Mouse (Mus musculus) left cerebral cortex, postnatal 36 days (tissue): ENCODE data around the gene Negr1. TPM values are rescaled to one million over a fixed set of nuclear protein-coding genes. Genes with fewer than 3 reads are reported as not detected.

Source experiments
- DNase-seq, 2 experiments: peaks; one replicate each; pipeline ENCODE4 v3.0.0; 2021 to 2022; ENCODE audit warnings: low spot score in 2 of 2, mixed read lengths in 1 of 2
- intact Hi-C: fragments of 180-260 bp; cut with DNase I; formaldehyde crosslinking; loops from one replicate; pipeline ENCODE4 v1.15.1; 2025
- total RNA-seq, 2 experiments: library from RNA; stranded (reverse); gene quantifications; 2 replicates each; pipeline ENCODE4 v1.2.3; 2021

Gene Negr1
- total RNA-seq, result 100 to 1,000 TPM; 187 to 266 TPM

- intact Hi-C loops, result loop anchor here (5.0 to 10.0 kb wide), 10 partner anchors 81 to 1964 kb away; partner anchors contain the start of genes Cryz and Tyw3
- peak; percentile 84 to 91 for DNase-seq
These were observed at the start of gene Negr1 for GRCm38 (mm10) chr3:156561524-156562423. TSS of gene Negr1 (plus strand) at chr3:156561794.

- DNase-seq, result no peak
- intact Hi-C loops, result no loop called here
These were observed 35.1 kb upstream of the Negr1 start for GRCm38 (mm10) chr3:156526461-156526933.

DNA sequence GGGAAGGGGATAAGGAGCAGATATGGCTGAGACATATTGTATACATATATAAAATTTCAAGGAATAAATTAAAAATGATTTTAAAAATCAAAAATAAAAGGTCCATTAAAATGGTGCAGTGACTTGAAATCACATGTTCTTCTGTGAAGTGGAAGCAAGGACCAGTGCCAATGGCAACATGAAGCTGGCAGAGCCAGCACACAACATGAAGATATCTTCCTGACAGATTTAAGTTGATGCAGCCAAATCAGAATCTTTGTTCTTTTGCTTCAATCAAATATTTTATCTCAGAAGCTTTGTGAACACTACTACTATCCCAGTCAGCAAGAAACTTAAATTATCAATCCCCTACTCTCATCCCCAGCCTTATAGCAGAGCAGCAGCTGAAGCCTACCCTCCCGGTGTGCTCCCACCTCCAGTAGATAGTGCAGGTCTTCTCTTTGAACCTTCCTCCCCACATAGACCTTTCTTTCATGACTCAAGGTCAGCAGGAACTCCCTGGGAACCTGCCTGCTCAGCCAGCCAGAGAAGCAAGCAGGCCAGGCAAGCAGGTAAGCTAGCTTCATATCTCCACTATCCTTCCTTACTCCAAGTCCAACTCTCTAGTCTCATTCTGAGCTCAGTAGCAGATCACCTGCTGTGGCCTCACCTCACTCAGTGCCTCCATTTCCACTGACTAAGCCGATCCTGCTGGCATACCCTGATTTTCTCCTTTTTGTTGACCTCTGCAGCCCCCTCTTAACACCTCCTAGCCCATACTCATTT lies 34.2 kb upstream of the Negr1 start:
- intact Hi-C loops, result no loop called here
- DNase-seq, result no peak

- intact Hi-C loops, result no loop called here
- peak in 1 of 2 experiments; percentile 37 for DNase-seq
These were observed 2.2 kb upstream of the Negr1 start for GRCm38 (mm10) chr3:156559441-156559825.

DNA sequence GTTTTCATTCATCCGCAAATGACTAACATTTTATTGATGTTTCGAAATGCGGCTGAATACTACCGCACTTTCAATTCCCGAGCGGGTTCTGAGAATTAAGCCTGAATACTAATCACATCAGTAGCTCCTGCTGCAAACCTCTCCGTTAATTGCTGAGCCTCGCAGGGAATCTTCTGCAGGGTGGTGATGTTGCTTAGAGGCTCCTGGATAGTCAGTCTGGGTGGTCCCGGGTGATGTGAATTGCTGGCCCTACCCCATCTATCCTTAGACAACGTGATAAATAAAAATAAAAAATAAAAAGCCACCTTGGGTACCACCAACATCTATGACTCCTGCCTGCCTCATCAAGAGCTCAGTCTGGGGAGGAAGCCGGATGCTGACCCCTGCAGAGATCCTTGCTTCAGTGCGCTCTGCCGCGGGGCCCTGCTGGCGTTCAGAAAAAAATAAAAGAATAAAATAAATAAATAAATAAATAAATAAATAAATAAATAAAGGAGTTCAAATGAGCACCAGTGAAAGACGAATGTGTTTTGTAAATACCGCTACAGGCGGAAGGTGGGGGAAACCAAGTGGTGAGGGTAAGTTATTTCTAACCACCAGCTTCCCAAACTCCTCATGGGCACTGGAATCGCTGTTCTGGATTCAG lies 1.6 kb upstream of the Negr1 start:
- intact Hi-C loops, result loop anchor here (5.0 to 10.0 kb wide), 10 partner anchors 82 to 1963 kb away; partner anchors contain the start of genes Cryz and Tyw3
- DNase-seq, result peak; percentile 38 to 53

DNA sequence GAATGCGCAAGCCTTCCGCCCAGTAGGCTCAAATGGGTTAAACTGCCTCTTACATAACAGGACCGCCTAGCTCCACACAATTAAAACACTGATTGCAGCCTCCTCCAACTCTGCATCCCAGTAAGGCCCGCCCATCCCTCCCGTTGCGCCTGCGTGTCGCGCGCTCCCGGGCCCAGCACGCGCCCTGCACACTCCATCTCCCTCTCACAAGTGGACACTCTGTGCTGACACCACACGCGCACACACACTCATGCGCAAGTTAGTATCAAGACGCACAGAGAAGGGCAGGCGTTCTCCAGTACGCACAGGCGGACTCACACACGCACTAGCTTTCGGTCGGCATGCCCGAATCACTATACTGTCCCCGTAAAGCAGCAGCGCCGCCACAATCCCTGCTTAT lies 828 bp upstream of the Negr1 start:
- intact Hi-C loops, result loop anchor here (5.0 to 10.0 kb wide), 10 partner anchors 82 to 1963 kb away; partner anchors contain the start of genes Cryz and Tyw3

GRCm38 (mm10) chr3:156562424-156562785 lies 811 bp downstream of the Negr1 start:
- DNase-seq, result peak; percentile 30 to 41
- intact Hi-C loops, result loop anchor here (5.0 to 10.0 kb wide), 10 partner anchors 80 to 1965 kb away; partner anchors contain the start of genes Cryz and Tyw3

More for the DNA sequence above, 828 bp upstream of the Negr1 start:
- DNase-seq, result peak; percentile 90 to 93

GRCm38 (mm10) chr3:156562796-156563195 lies 1.2 kb downstream of the Negr1 start:
- DNase-seq, result peak in 1 of 2 experiments; percentile 23
- intact Hi-C loops, result loop anchor here (5.0 to 10.0 kb wide), 10 partner anchors 80 to 1965 kb away; partner anchors contain the start of genes Cryz and Tyw3

GRCm38 (mm10) chr3:156563353-156563752 lies 1.8 kb downstream of the Negr1 start:
- DNase-seq, result no peak
- intact Hi-C loops, result loop anchor here (5.0 to 10.0 kb wide), 10 partner anchors 79 to 1966 kb away; partner anchors contain the start of genes Cryz and Tyw3

DNA sequence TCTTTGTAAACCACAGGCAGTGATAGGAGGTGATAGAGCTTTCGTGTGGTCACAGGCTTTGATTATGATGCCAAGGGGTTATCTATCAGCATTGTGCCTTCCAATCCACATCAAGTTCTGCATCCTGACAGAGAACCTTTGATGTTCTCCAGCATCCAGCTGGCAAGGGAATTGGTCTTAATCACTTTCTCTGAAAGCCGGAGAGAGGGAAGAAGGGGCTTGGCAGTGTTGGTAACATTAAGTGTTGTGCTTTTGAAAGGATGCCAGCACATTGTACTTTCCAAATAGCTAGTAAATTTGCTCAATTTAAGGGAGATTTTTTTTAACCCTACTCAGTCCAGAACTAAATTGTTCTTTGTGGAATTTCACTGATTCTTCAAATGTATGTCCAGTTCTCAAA lies 11.9 kb downstream of the Negr1 start:
- intact Hi-C loops, result no loop called here

GRCm38 (mm10) chr3:156576292-156576691 lies 14.7 kb downstream of the Negr1 start:
- intact Hi-C loops, result no loop called here
- DNase-seq, result no peak

More for the DNA sequence above, 11.9 kb downstream of the Negr1 start:
- DNase-seq, result no peak

DNA sequence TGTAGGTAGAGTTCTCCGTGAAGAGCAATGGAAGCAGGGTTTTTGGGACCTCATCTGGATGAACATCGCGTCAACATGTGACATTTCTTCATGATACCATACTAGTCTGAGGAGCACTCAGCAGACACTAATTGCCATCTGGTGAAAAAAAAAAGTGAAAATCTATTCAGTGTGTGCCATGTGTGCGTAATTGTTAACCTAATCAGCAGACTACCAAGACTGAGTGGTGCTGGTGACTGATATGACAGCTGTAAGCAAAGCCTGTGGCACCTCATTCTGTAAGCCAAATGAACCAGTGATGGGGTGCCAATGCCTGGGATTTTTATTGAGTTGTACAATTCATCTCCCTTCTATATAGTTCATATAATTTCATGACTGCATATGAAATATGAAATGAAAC lies 29.0 kb downstream of the Negr1 start:
- DNase-seq, result no peak
- intact Hi-C loops, result no loop called here

GRCm38 (mm10) chr3:156591125-156591524 lies 29.5 kb downstream of the Negr1 start:
- DNase-seq, result no peak
- intact Hi-C loops, result no loop called here

GRCm38 (mm10) chr3:156606846-156607245 lies 45.3 kb downstream of the Negr1 start:
- no peak for DNase-seq
- intact Hi-C loops, result no loop called here

GRCm38 (mm10) chr3:156619921-156620320 lies 58.3 kb downstream of the Negr1 start:
- no peak for DNase-seq
- intact Hi-C loops, result no loop called here

DNA sequence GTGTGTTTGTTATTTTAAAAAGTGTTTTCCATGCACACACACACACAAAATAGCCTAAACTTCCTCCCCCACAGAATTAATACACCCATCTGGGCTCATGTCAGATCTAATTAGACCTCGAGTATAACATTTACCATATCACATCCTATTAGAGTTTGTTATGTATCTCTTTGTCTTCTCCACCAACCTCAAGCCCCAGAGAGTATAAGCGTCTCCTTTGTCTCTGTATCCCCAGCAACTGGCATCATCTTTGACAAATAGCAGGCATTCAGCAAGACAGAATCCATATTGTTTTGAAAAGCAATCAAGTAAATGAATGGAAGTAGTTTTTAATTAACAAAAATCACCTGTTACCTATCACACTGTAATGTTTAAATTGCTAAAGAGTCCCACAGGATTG lies 67.0 kb downstream of the Negr1 start:
- intact Hi-C loops, result no loop called here
- DNase-seq, result no peak

DNA sequence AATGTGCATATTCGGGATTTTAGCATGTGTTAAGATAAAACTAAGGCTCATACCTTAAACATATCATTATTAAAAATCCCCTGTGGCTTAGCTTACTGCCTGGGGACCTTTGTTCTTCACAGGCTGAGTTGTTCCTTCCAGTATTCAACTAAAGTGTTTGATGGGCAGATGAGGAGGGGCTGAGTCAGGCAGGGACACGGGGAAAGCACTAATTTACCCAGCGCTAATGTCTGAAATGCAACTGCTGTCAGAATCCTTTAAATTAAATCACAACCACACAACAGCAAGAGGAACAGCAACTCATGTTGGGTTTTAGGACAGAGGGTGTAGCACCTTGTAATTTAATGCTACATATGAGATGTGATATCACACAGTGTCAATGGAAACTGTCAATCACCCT lies 71.3 kb downstream of the Negr1 start:
- intact Hi-C loops, result no loop called here
- DNase-seq, result no peak

DNA sequence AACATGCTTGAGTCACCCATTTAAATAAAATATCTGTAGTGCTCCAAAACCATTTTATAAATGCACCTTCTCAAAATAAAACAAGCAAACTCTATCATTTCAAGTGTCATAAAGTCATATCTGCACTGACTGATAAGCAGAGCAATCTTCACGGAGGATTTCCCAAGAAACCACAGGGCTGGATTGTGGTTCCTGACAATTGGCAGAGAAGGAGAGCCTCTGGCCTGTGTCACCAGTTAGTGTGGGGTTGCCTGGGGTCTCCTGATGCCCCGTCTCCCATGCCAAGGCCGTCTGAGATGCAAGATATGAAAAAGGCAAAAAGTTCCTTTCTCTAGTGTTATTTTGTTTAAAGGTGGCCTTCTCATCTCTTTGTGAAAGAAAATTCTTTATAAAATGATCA lies 77.8 kb downstream of the Negr1 start:
- DNase-seq, result no peak
- intact Hi-C loops, result no loop called here

DNA sequence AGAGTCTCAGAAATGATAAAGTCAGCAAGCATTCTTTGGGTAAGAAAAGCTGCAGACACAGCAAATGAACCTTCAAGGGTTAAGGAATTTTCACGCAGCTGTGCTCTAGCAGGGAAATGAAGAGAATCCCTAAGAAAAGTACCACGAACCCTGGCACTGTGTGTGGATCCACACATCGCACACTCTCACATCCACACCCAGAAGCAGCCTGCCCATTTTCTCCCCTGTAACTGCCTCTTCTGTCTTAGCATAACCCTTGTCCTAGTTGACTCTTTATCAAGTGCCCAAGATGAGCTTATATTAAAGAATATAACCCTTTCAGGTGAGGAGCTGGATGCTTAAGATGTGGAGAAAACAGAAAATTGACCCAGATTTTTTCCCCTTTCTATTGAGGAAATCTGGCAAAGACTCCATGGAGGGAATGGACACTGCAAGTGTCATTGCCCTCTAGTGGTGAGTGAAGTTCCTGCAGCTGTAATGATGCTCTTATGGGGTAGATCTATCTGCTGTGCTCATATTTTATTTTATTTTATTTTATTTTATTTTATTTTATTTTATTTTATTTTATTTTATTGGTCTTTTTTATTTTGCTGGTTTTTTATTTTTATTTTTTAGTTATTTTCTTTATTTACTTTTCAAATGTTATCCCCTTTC lies 82.2 kb downstream of the Negr1 start:
- no peak for DNase-seq
- intact Hi-C loops, result loop anchor here (5.0 kb wide), 1 partner anchor 82 kb away; the partner anchor contains the start of gene Negr1
